Mouse (Mus musculus) limb, embryonic 10.5 days (tissue): ENCODE results near the gene Tnfrsf13c. TPM values are rescaled to one million over a fixed set of nuclear protein-coding genes. Genes with fewer than 3 reads are reported as not detected.
A peak's percentile ranks its signal among the peaks of the same experiment; 100 is the strongest.
"Not testable (repeated sequence)": the region's sequence is repeated elsewhere in the genome, so short reads cannot be mapped to it uniquely, and the experiment has no call there.

ENCODE experiments used
- DNase-seq: peaks from one replicate; pipeline ENCODE4 v3.0.0-alpha.2; 2017; ENCODE audit warnings: low spot score
- H3K27ac ChIP-seq: fragments of 300-500 bp; sonication (generic); 2 replicates; pipeline ENCODE4 v1.5.1; 2016; ENCODE audit warnings: mild to moderate bottlenecking
- H3K27me3 ChIP-seq: fragments of 300-500 bp; sonication (generic); 2 replicates; pipeline ENCODE4 v1.6.1; 2016; ENCODE audit warnings: low read depth, mild to moderate bottlenecking; ENCODE audit not compliant: poor library complexity, severe bottlenecking
- H3K36me3 ChIP-seq: fragments of 300-500 bp; sonication (generic); 2 replicates; pipeline ENCODE4 v1.6.1; 2016; ENCODE audit warnings: mild to moderate bottlenecking, moderate library complexity
- H3K4me1 ChIP-seq: fragments of 300-500 bp; sonication (generic); 2 replicates; pipeline ENCODE4 v1.6.1; 2016
- H3K4me3 ChIP-seq: fragments of 300-500 bp; sonication (generic); 2 replicates; pipeline ENCODE4 v1.5.1; 2016; ENCODE audit warnings: mild to moderate bottlenecking, moderate library complexity
- H3K9me3 ChIP-seq: fragments of 300-500 bp; sonication (generic); replicated peaks from 2 replicates; pipeline ENCODE4 v1.6.1; 2016; ENCODE audit warnings: mild to moderate bottlenecking
- WGBS: fragments of 180-500 bp; shearing (Covaris S2); methylation state at CpG from one replicate; pipeline ENCODE4 v1.1.7; 2016; 5-methylcytosine and 5-hydroxymethylcytosine counted together
- polyA plus RNA-seq: library from polyadenylated mRNA; unstranded; fragments of >200 nt; fragmentation: Nextera tagmentation; extraction: Ambion mirVana; gene quantifications from 2 replicates; pipeline ENCODE4 v1.2.1, GENCODE M21; 2016

Gene Tnfrsf13c
- polyA plus RNA-seq: 0.15 and 0.33 TPM in 2 replicates

DNA sequence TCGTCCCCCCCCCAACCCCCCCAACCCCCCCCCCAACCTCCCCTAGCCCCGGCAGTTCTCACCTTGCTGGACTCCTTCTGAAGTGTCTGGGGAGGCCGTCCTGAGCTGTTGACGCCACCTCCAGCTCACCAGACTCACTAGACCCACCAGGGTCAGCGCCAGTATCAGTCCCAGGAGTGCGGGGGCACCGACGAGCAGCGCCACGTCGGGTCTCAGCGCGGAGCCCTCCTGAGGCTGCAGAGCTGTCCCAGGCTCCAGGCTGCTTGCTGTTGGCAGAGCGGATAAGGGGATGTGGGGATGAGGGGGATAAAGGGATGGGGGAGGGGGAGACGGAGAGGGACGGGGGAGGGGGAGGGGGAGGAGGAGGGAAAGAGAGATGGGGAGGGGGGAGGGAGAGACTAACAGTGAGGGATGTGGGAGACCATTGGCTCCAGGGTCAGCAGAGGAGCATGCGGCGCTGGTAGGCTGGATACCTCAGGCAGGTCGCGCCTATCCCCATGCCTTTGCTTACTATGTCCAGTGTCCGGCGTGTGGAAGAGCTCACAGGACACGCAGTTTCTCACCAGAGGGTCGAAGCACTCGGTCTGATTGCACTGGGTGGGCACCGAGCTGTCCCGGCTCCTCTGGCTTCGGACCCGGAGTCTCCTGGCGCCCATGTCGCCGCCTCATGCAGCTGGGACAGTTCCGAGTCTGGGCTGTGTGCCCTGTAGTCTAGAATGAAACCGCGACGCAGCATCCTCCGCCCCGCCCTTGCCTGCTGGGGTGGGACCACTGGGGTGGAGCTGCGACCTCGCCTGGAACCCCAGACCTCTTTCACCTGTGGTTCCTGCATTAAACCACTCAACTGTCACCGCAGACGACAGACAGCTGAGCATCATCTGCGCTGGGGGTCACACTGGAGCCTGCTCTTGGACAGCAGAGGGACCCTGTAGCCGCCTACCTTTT, at the start of gene Tnfrsf13c:
Gene Tnfrsf13c (minus strand): TSS at position 713 of the 945 bp plus-strand sequence.
- WGBS: 1% methylated on average over 44 of the region's 44 CpGs
- peaks cover 66% of the 10 kb centered on the region for H3K27me3 ChIP-seq
- no peak for DNase-seq
- H3K36me3 ChIP-seq: no peaks in the 10 kb centered on the region
- H3K9me3 ChIP-seq: no peaks in the 10 kb centered on the region
- H3K4me1 ChIP-seq: peaks cover 27% of the 10 kb centered on the region
- peak within 1 kb of the TSS; percentile 53 for H3K27ac ChIP-seq
- H3K4me3 ChIP-seq: peak within 1 kb of the TSS; percentile 47

- no peaks in the 10 kb centered on the region for H3K9me3 ChIP-seq
- H3K27ac ChIP-seq: no peak overlapping the region
- peaks cover 29% of the 10 kb centered on the region for H3K4me1 ChIP-seq
- WGBS: 85% methylated on average over 6 of the region's 6 CpGs
- no peak overlapping the region for H3K4me3 ChIP-seq
- DNase-seq: no peak
- H3K27me3 ChIP-seq: peaks cover 55% of the 10 kb centered on the region
- H3K36me3 ChIP-seq: 0 out of 2 replicates have a peak, but pooled peaks cover 5% of the 10 kb centered on the region
Observed at GRCm38 (mm10) chr15:82272295-82272694, 48.1 kb upstream of the Tnfrsf13c start.

DNA sequence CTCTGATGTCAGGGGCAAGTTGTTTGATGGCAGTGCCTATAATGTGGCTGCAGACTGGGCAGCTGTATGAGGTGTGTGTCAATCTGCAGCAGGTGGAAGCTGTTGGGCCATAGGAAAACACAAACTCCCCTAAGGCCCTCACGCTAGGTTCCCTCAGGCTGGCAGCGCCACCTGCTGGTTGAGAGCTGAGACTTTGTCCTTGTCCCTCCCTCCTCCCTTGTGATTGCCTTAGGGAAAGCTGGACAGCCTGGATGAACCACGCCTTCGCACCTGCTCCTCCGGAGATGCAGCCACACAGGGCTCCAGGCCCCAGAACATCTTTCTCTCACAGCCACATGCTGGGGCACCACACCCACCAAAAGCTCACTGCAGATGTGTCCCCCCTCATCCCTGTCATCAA, 47.0 kb upstream of the Tnfrsf13c start:
- peaks cover 55% of the 10 kb centered on the region for H3K27me3 ChIP-seq
- H3K9me3 ChIP-seq: no peaks in the 10 kb centered on the region
- 4% methylated on average over 5 of the region's 5 CpGs for WGBS
- peak; percentile 88 for DNase-seq
- H3K27ac ChIP-seq: no peak overlapping the region
- peaks cover 24% of the 10 kb centered on the region for H3K4me1 ChIP-seq
- H3K36me3 ChIP-seq: no peaks in the 10 kb centered on the region
- H3K4me3 ChIP-seq: no peak overlapping the region

DNA sequence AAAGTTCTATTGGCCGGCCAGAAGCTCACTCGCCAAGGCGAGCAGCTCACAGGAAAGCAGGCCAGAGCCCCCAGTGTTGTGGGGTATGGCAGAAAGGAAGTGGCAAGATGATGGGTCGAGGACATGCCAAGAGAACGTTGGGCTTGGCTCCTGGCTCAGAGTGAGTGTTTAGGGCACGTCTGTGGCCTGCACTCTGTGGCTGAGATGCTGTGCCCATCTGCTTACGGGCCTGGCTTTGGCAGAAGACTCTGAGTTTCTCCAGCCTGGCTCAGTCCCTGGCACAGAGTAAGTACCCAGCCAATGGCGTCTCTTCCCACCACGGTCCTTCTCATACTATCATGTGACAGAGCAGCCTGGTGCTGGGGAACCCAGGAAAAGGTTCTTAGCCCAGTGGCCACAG, 44.6 kb upstream of the Tnfrsf13c start:
- 89% methylated on average over 9 of the region's 9 CpGs for WGBS
- H3K4me3 ChIP-seq: no peak overlapping the region
- H3K36me3 ChIP-seq: no peaks in the 10 kb centered on the region
- H3K9me3 ChIP-seq: no peaks in the 10 kb centered on the region
- peaks cover 44% of the 10 kb centered on the region for H3K27me3 ChIP-seq
- H3K27ac ChIP-seq: no peak overlapping the region
- peaks cover 4% of the 10 kb centered on the region; the same call in 1 of the 2 replicates for H3K4me1 ChIP-seq
- DNase-seq: no peak

GRCm38 (mm10) chr15:82268185-82268584, 44.0 kb upstream of the Tnfrsf13c start:
- Histone ChIP-seq H3K27me3 (peaks cover 38% of the 10 kb centered on the region), H3K27ac (no peak overlapping the region), H3K9me3 (no peaks in the 10 kb centered on the region), H3K4me3 (no peak overlapping the region), H3K36me3 (no peaks in the 10 kb centered on the region), H3K4me1 (peaks cover 4% of the 10 kb centered on the region; the same call in 1 of the 2 replicates)
- WGBS: 29% methylated on average over 3 of the region's 3 CpGs
- no peak for DNase-seq

GRCm38 (mm10) chr15:82266356-82266755, 42.2 kb upstream of the Tnfrsf13c start:
- peaks cover 4% of the 10 kb centered on the region; the same call in 1 of the 2 replicates for H3K4me1 ChIP-seq

GRCm38 (mm10) chr15:82259510-82259909, 35.3 kb upstream of the Tnfrsf13c start:
- DNase-seq: peak; percentile 88
- no peak overlapping the region for H3K27ac ChIP-seq
- 8% methylated on average over 16 of the region's 16 CpGs for WGBS
- H3K36me3 ChIP-seq: no peaks in the 10 kb centered on the region
- peaks cover 26% of the 10 kb centered on the region for H3K27me3 ChIP-seq
- no peaks in the 10 kb centered on the region for H3K9me3 ChIP-seq
- no peak overlapping the region for H3K4me3 ChIP-seq
- H3K4me1 ChIP-seq: peaks cover 8% of the 10 kb centered on the region

More at GRCm38 (mm10) chr15:82266356-82266755, 42.2 kb upstream of the Tnfrsf13c start:
- Histone ChIP-seq H3K27ac (no peak overlapping the region), H3K36me3 (no peaks in the 10 kb centered on the region), H3K9me3 (no peaks in the 10 kb centered on the region), H3K27me3 (peaks cover 20% of the 10 kb centered on the region), H3K4me3 (no peak overlapping the region)
- peak; percentile 85 for DNase-seq
- 24% methylated on average over 6 of the region's 6 CpGs for WGBS

- peaks cover 8% of the 10 kb centered on the region for H3K4me1 ChIP-seq
- no peak overlapping the region for H3K4me3 ChIP-seq
- no peak overlapping the region for H3K27ac ChIP-seq
- peaks cover 24% of the 10 kb centered on the region for H3K27me3 ChIP-seq
- H3K36me3 ChIP-seq: no peaks in the 10 kb centered on the region
- H3K9me3 ChIP-seq: no peaks in the 10 kb centered on the region
- 35% methylated on average over 10 of the region's 10 CpGs for WGBS
- no peak for DNase-seq
Observed at GRCm38 (mm10) chr15:82255944-82256383, 31.8 kb upstream of the Tnfrsf13c start.

DNA sequence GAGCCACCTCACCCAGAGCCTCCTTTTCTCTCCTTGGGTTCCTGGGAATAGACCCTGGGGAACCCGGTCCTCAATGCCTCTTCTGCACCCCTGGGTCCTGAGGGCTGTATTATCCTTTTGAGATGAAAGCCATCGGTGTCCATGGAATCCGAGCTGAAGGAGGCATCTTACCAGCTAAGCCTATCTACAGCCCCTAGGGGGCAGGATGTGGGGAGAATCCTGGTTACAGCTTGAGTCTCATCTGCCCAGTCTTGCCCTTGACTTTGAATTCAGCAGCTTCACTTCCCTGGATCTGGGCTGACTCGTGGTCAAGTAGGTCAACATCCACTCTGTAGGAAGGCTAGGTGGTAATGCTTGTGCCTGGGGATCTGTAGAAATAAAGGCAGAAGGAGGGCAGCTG, 31.1 kb upstream of the Tnfrsf13c start:
- H3K9me3 ChIP-seq: no peaks in the 10 kb centered on the region
- peaks cover 20% of the 10 kb centered on the region for H3K27me3 ChIP-seq
- DNase-seq: no peak
- peaks cover 8% of the 10 kb centered on the region for H3K4me1 ChIP-seq
- no peaks in the 10 kb centered on the region for H3K36me3 ChIP-seq
- no peak overlapping the region for H3K27ac ChIP-seq
- 50% methylated on average over 4 of the region's 4 CpGs for WGBS
- H3K4me3 ChIP-seq: no peak overlapping the region

DNA sequence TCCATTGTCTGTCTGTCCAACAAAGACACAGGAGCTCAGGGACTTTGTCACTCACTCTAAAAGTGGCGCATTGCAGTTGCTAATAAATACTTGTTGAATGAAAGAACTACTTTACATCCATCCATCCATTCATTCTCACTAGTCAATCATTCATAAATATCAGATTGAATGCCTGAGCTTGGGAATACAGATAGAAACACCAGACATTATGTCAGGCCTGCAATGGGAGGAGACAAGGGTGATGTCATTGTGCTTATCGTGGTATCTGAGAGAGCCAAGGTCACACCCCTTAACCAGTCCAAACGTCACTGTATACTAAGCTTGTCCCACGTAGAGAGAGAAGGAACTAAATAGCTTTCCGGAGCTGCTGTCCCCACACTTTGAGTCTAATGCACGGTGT, 27.9 kb upstream of the Tnfrsf13c start, which contains the start of gene 1500009C09Rik:
Gene 1500009C09Rik (plus strand): TSS at position 301 of the 400 bp plus-strand sequence.
- Histone ChIP-seq H3K4me1 (peaks cover 8% of the 10 kb centered on the region), H3K27ac (no peak within 1 kb of the TSS)
- 88% methylated on average over 6 of the region's 6 CpGs for WGBS

GRCm38 (mm10) chr15:82251579-82251978, 27.4 kb upstream of the Tnfrsf13c start:
- no peak for DNase-seq
- peaks cover 8% of the 10 kb centered on the region for H3K4me1 ChIP-seq
- 92% methylated on average over 3 of the region's 3 CpGs for WGBS

More for the DNA sequence above, 27.9 kb upstream of the Tnfrsf13c start, which contains the start of gene 1500009C09Rik:
- no peaks in the 10 kb centered on the region for H3K9me3 ChIP-seq
- no peak for DNase-seq
- no peak within 1 kb of the TSS for H3K4me3 ChIP-seq
- H3K27me3 ChIP-seq: peaks cover 15% of the 10 kb centered on the region
- H3K36me3 ChIP-seq: no peaks in the 10 kb centered on the region

DNA sequence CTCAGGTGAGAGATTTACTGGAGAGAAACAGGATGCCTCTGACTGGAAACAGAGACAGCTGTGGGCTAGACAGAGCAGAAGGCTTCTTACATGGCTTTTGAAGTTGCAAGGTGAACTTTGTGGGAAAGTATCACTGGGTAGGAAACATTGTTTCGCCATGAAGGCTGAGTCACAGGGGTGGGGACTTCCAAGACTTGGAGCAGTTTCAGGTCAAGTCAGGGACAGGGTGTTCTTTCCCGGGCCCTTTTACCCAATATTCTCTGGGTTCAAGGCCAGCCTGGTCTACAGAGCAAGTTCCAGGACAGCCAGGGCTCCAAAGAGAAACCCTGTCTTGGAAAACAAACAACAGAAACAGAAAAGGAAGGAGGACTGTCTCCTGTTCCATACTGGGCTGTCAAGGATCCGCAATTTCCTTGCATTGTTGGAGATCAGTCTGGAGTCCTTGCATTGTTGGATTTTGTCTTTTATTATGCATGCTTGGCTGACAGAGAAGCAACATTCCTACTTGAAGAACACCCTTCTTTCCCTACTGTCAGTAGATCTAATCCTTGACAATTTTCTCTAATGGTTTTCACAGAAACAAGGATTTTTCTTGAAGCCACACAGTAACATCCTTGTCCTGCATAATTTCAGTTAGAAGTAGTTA, 23.1 kb upstream of the Tnfrsf13c start:
- 76% methylated on average over 3 of the region's 3 CpGs for WGBS

More at GRCm38 (mm10) chr15:82251579-82251978, 27.4 kb upstream of the Tnfrsf13c start:
- H3K9me3 ChIP-seq: no peaks in the 10 kb centered on the region
- no peak overlapping the region for H3K27ac ChIP-seq
- H3K36me3 ChIP-seq: no peaks in the 10 kb centered on the region
- no peak overlapping the region for H3K4me3 ChIP-seq
- peaks cover 15% of the 10 kb centered on the region for H3K27me3 ChIP-seq

DNA sequence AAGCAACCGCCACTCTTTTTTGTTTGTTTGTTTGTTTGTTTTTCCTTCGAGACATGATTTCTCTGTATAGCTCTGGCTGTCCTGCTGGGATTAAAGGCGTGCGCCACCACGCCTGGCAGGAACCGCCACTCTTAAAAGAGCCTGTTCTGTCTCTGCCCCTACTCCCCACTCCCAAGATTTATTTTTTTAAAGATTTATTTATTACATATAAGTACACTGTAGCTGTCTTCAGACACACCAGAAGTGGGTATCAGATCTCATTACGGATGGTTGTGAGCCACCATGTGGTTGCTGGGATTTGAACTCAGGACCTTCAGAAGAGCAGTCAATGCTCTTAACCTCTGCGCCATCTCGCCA, 20.6 kb upstream of the Tnfrsf13c start:
- H3K36me3 ChIP-seq, H3K27me3 ChIP-seq, H3K9me3 ChIP-seq, DNase-seq, H3K4me1 ChIP-seq: not testable (repeated sequence)
- peak overlapping the region; percentile 83 for H3K4me3 ChIP-seq
- 21% methylated on average over 9 of the region's 9 CpGs for WGBS
- H3K27ac ChIP-seq: peak overlapping the region; percentile 94

More for the DNA sequence above, 23.1 kb upstream of the Tnfrsf13c start:
- H3K27me3 ChIP-seq: no peaks in the 10 kb centered on the region
- no peaks in the 10 kb centered on the region for H3K9me3 ChIP-seq
- no peak for DNase-seq
- H3K27ac ChIP-seq: no peak overlapping the region
- no peak overlapping the region for H3K4me3 ChIP-seq
- peaks cover 9% of the 10 kb centered on the region for H3K4me1 ChIP-seq
- no peaks in the 10 kb centered on the region for H3K36me3 ChIP-seq
